25 mouse cellular contexts compared by ENCODE assay signal in the genomic region with DNA sequence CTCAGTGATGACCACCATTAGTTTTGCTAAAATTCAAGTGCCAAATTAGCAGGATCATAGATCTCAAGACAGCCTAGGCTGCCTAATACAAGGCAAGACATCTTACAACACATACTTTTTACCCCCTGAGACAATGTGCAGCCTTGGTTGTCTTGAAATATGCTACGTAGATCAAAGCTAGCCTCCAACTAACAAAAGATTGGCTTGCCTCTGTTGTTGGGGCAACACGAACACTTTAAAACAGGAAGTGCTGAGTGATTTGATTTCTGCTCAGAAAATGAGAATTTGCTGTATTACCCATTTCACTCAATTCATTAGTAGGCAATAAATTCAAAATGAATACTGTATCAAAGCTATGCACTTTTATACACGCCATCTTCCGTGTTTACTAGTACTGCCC.
DNase-seq lines count a peak whose midpoint lies in the region; ATAC-seq lines count a peak whose summit lies in the region.
"Had no signal": no experiment of that assay in that cellular context is flagged by ENCODE, and none has a peak within 500 bp of the region (broad histone marks: within the 10 kb centered on the region; RNA-seq: fewer than 3 reads in every experiment).

No protein-coding gene starts in this region.

- H3K27me3 ChIP-seq in hindbrain, embryonic 10.5 days (ENCODE audit: insufficient read depth, poor library complexity, severe bottlenecking) = no peaks in the 10 kb centered on the region
- no peaks in the 10 kb centered on the region for H3K27me3 ChIP-seq in forebrain, embryonic 12.5 days
- H3K27me3 ChIP-seq: embryonic facial prominence, embryonic 13.5 days; hindbrain, embryonic 13.5 days; kidney, embryonic 15.5 days; limb, embryonic 12.5 days; liver, embryonic 15.5 days had no signal

- H3K36me3 ChIP-seq in hindbrain, embryonic 10.5 days = peaks cover 17% of the 10 kb centered on the region
- H3K36me3 ChIP-seq in forebrain, embryonic 12.5 days (replicated peaks) = peaks cover 6% of the 10 kb centered on the region; the same call in 1 of the 2 replicates
- H3K36me3 ChIP-seq: hindbrain, embryonic 13.5 days had no signal

- H3K9ac ChIP-seq in forebrain, embryonic 12.5 days = no peak overlapping the region
- H3K9ac ChIP-seq: embryonic facial prominence, embryonic 13.5 days; hindbrain, embryonic 13.5 days; kidney, embryonic 15.5 days; limb, embryonic 12.5 days; liver, embryonic 15.5 days; lung, embryonic 14.5 days had no signal

- H3K4me3 ChIP-seq in hindbrain, embryonic 10.5 days = no peak overlapping the region
- no peak overlapping the region for H3K4me3 ChIP-seq in forebrain, embryonic 12.5 days (replicated peaks)
- H3K4me3 ChIP-seq: embryonic facial prominence, embryonic 13.5 days; forebrain, embryonic 10.5 days; hindbrain, embryonic 13.5 days; kidney, embryonic 15.5 days; limb, embryonic 12.5 days; liver, embryonic 15.5 days had no signal

- peak; percentile 51 for DNase-seq in T-cell, adult 2 months (ENCODE audit: low spot score)
- peak; percentile 53 for DNase-seq in naive thymus-derived CD4-positive, alpha-beta T cell, adult 2 months (ENCODE audit: low read depth)
- no peak for DNase-seq in urinary bladder, postnatal 4 days (ENCODE audit: low spot score in 2 of 2)
- no peak for DNase-seq in hindbrain, embryonic 10.5 days (ENCODE audit: low spot score)
- DNase-seq: adrenal gland, postnatal 14 days; B cell, adult 2 months; cerebellum, adult 11 months; cerebellum, adult 9-10 months; heart, postnatal 36 days; kidney, adult 18-20 months; kidney, postnatal 25 days; lung, embryonic 14.5 days; midbrain, embryonic 14.5 days; right cerebral cortex, adult 18-20 months had no signal

- peak; percentile 76 for ATAC-seq in CD4-positive, CD25-positive, alpha-beta regulatory T cell, adult 4 months
- peak; percentile 60 for ATAC-seq in inflammation-experienced regulatory T-cells, adult 6 months
- no peak for ATAC-seq in forebrain, embryonic 12.5 days (ENCODE audit: low FRiP score)
- ATAC-seq: forebrain, embryonic 16.5 days had no signal

- H3K9me3 ChIP-seq in hindbrain, embryonic 10.5 days = no peaks in the 10 kb centered on the region
- no peaks in the 10 kb centered on the region for H3K9me3 ChIP-seq in forebrain, embryonic 12.5 days
- H3K9me3 ChIP-seq: embryonic facial prominence, embryonic 13.5 days; forebrain, embryonic 10.5 days; hindbrain, embryonic 13.5 days; kidney, embryonic 15.5 days; limb, embryonic 12.5 days; liver, embryonic 15.5 days had no signal

- 88% methylated on average over 4 of the region's 4 CpGs for WGBS in hindbrain, embryonic 10.5 days
- WGBS in forebrain, embryonic 12.5 days = 90% methylated on average over 4 of the region's 4 CpGs

- no peak overlapping the region for H3K27ac ChIP-seq in hindbrain, embryonic 10.5 days
- H3K27ac ChIP-seq in forebrain, embryonic 12.5 days = no peak overlapping the region
- H3K27ac ChIP-seq: embryonic facial prominence, embryonic 13.5 days; forebrain, embryonic 10.5 days; hindbrain, embryonic 13.5 days; kidney, embryonic 15.5 days; limb, embryonic 12.5 days; liver, embryonic 15.5 days had no signal

- no peaks in the 10 kb centered on the region for H3K4me1 ChIP-seq in hindbrain, embryonic 10.5 days (replicated peaks)
- H3K4me1 ChIP-seq in forebrain, embryonic 12.5 days = no peaks in the 10 kb centered on the region
- H3K4me1 ChIP-seq: embryonic facial prominence, embryonic 13.5 days; forebrain, embryonic 10.5 days; kidney, embryonic 15.5 days; limb, embryonic 12.5 days had no signal

- no peak overlapping the region for H3K4me2 ChIP-seq in forebrain, embryonic 12.5 days
- H3K4me2 ChIP-seq: embryonic facial prominence, embryonic 13.5 days; heart, embryonic 11.5 days; hindbrain, embryonic 13.5 days; kidney, embryonic 15.5 days; limb, embryonic 12.5 days; liver, embryonic 15.5 days; lung, embryonic 14.5 days had no signal

Comparison
In these comparisons a context has a peak if more than half of its experiments do, and no peak if none do; other contexts are left out.
1. DNase-seq: peak in T-cell, adult 2 months (single experiment) and naive thymus-derived CD4-positive, alpha-beta T cell, adult 2 months (single experiment); none in urinary bladder, postnatal 4 days (0 of 2) and hindbrain, embryonic 10.5 days (single experiment).